Mouse (Mus musculus) duodenum, adult 2 months (tissue): Measurements from ENCODE around the gene Rpl23a. TPM values are rescaled to one million over a fixed set of nuclear protein-coding genes. Genes with fewer than 3 reads are reported as not detected.

ENCODE experiments used
- polyA plus RNA-seq: library from polyadenylated mRNA; depleted of rRNA; stranded (reverse); fragments of >200 nt; gene quantifications from 2 replicates; pipeline ENCODE4 v1.2.3, GENCODE M21; 2012; ENCODE audit warnings: low replicate concordance; rRNA removed

The Rpl23a gene
- 21.1 and 31.3 TPM in 2 replicates for polyA plus RNA-seq

DNA sequence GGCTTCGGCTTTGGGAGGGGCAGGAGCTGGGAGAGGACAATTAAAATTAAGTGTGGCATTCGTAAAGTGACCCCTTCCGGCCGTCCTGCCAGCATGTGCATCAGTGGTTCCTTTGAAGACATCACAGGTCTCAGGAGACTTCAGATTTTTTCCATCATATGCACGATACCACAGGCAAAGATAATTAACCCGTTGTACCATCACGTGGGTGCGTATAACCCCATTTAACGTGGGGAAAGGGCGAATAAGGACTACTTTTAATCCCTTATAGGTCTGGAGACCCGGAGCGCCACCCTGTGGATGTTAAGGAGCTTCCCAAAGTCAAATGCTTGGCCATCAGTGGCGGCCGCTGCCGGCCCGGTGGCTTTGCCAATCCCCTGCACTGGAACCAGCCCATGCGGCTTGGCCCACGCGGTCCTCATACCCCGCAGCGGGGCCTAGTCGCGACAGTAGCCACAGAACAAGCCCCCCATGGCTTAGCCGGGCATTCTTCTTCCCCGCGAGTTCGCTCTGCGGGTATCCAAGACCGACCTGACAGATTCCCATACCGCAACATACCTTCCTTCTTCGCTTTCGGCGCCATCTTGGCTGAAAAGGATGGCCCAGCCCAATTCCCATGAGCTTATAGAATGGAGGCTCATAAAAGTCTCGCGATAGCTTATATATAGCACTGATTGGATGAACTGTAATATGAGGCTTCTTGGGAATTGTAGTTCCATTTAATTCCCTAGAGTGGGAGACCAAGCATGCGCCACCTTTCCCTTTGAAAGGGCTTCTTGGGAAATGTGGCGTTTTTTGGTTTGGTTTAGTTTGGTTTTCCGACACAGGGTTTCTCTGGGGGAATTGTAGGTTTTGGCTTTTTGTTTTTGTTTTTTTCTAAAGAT, at the start of gene Rpl23a:
TSS of gene Rpl23a (minus strand) at position 624 of the 884 bp plus-strand sequence.

GRCm38 (mm10) chr11:78193113-78193512, 9.7 kb upstream of the Rpl23a start, which contains the start of gene Proca1:
Gene Proca1 (plus strand): TSS chr11:78193392.

DNA sequence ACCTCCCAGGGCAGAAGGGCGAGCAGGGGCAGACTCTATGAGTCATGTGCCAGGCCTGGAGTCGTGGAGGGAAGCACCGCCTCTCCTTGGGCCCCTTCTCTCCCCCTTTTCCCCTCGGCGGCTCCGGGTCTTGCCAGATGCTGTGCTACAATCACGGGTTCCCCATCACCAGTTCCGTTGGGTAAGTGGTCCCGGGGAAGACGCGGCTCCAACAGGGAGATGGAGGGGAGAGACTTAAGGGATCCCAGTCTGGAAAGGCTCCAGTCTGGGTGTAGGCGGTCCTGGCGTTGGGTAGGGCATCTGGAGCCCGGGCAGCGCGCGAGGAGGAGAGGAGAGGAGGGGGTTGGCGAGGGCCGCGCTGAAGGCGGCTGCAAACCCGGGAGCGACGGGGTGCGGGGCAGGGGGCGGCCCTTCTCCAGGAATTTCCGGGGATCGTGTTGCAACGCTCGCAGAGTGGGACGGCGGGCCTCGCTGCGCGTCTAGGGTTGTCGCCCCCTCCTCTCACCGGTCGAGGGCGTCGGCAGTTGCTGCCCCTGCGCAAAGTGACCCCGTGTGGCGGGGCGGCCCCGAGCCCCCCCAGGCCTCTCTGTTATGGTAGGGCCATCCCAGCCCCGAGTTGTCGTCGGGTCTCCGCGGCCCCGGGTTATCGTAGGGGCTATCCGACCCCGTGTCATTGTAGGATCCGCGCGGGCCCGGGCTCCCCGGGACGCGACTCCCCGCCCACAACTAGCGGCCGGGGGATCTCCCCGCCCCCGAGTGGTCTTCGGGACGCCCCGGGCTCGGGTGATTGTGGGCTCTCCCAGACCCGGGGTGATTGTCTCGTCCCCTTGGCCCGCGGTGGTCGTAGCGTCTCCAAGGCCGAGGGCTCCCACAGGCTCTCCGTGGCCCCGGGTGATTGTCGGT, 5.2 kb upstream of the Rpl23a start, which contains the start of gene Rab34:
TSS of gene Rab34 (plus strand) at position 100 of the 903 bp plus-strand sequence.

GRCm38 (mm10) chr11:78176402-78176862, 7.0 kb downstream of the Rpl23a start, which contains the start of the genes Nek8 and Tlcd1:
Gene Nek8 (minus strand): TSS chr11:78176675.
Gene Tlcd1 (plus strand): TSS chr11:78176711.

GRCm38 (mm10) chr11:78164924-78165760, 18.2 kb downstream of the Rpl23a start, which contains the start of gene Traf4:
Gene Traf4 (minus strand): TSS chr11:78165589.

Other genes with a start within 250 kb of the Rpl23a start
- 27.3 and 36.2 TPM in 2 replicates for gene Phf12, start 200.8 kb downstream of the Rpl23a start, polyA plus RNA-seq
- gene Dhrs13, start 151.3 kb downstream of the Rpl23a start, polyA plus RNA-seq, result 3.5 and 5.1 TPM in 2 replicates
- 18.4 and 20.2 TPM in 2 replicates for gene Flot2, start 145.7 kb downstream of the Rpl23a start, polyA plus RNA-seq
- 18.0 and 20.9 TPM in 2 replicates for gene Eral1, start 103.2 kb downstream of the Rpl23a start, polyA plus RNA-seq
- gene Fam222b, start 88.9 kb downstream of the Rpl23a start, polyA plus RNA-seq, result 16.0 and 18.4 TPM in 2 replicates
- 110 and 140 TPM in 2 replicates for gene Traf4, start 18.0 kb downstream of the Rpl23a start, polyA plus RNA-seq
- gene Nek8, start 6.9 kb downstream of the Rpl23a start, polyA plus RNA-seq, result 4.4 and 8.1 TPM in 2 replicates
- gene Tlcd1, start 6.9 kb downstream of the Rpl23a start, polyA plus RNA-seq, result 13.9 and 16.6 TPM in 2 replicates
- 16.4 and 23.3 TPM in 2 replicates for gene Rab34, start 4.8 kb upstream of the Rpl23a start, polyA plus RNA-seq
- gene Proca1, start 9.8 kb upstream of the Rpl23a start, polyA plus RNA-seq, result 0.08 TPM in 1 of 2 replicates, not detected in the other
- 59.0 and 80.1 TPM in 2 replicates for gene Sdf2, start 62.2 kb upstream of the Rpl23a start, polyA plus RNA-seq
- gene Supt6, start 62.4 kb upstream of the Rpl23a start, polyA plus RNA-seq, result 26.9 and 28.7 TPM in 2 replicates
- gene 2610507B11Rik, start 78.2 kb upstream of the Rpl23a start, polyA plus RNA-seq, result 62.4 and 65.4 TPM in 2 replicates
- 0.12 and 0.16 TPM in 2 replicates for gene BC030499, start 107.3 kb upstream of the Rpl23a start, polyA plus RNA-seq
- gene Spag5, start 117.9 kb upstream of the Rpl23a start, polyA plus RNA-seq, result 7.9 and 16.4 TPM in 2 replicates
- 13.5 and 30.0 TPM in 2 replicates for gene Aldoc, start 139.4 kb upstream of the Rpl23a start, polyA plus RNA-seq
- gene Pigs, start 144.8 kb upstream of the Rpl23a start, polyA plus RNA-seq, result 90.6 and 95.6 TPM in 2 replicates
- 15.2 and 20.6 TPM in 2 replicates for gene Unc119, start 159.9 kb upstream of the Rpl23a start, polyA plus RNA-seq
- gene Foxn1, start 203.0 kb upstream of the Rpl23a start, polyA plus RNA-seq, result not detected in 2 replicates
- gene Slc13a2, start 238.6 kb upstream of the Rpl23a start, polyA plus RNA-seq, result 12.7 and 401 TPM in 2 replicates